8 mouse cellular contexts compared by ENCODE assay signal in genomic region chr1:75507006-75507405, GRCm38 (mm10). TPM values are rescaled to one million over a fixed set of nuclear protein-coding genes. Genes with fewer than 3 reads are reported as not detected.
DNase-seq lines count a peak whose midpoint lies in the region; ATAC-seq and TF ChIP-seq lines count a peak whose summit lies in the region.

Gene Inha (plus strand): TSS chr1:75507077.

- no peak for TF ChIP-seq CTCF in cerebellum, adult 2 months (IDR thresholded peaks at IDR 0.05; ENCODE audit: borderline replicate concordance, insufficient read depth, low read depth, low read length)

- H3K9ac ChIP-seq in lung, embryonic 15.5 days, result peak within 1 kb of the TSS; percentile 99
- peak within 1 kb of the TSS; percentile 83 for H3K9ac ChIP-seq in hindbrain, embryonic 11.5 days (ENCODE audit: low read depth, low read length)
- peak within 1 kb of the TSS; percentile 70 for H3K9ac ChIP-seq in liver, embryonic 13.5 days

- H3K36me3 ChIP-seq in lung, embryonic 15.5 days, result peaks cover 17% of the 10 kb centered on the region
- H3K36me3 ChIP-seq in hindbrain, embryonic 11.5 days (ENCODE audit: control insufficient read depth, insufficient read depth, low read length), result no peaks in the 10 kb centered on the region
- H3K36me3 ChIP-seq in liver, embryonic 13.5 days, result peaks cover 4% of the 10 kb centered on the region; the same call in 1 of the 2 replicates

- H3K4me3 ChIP-seq in cerebellum, adult 2 months (replicated peaks; ENCODE audit: insufficient read depth, low read depth, low read length), result peak within 1 kb of the TSS; percentile 69
- peak within 1 kb of the TSS; percentile 79 for H3K4me3 ChIP-seq in lung, embryonic 15.5 days
- H3K4me3 ChIP-seq in hindbrain, embryonic 11.5 days (ENCODE audit: low read depth, low read length), result peak within 1 kb of the TSS; percentile 82
- peak within 1 kb of the TSS; percentile 63 for H3K4me3 ChIP-seq in liver, embryonic 13.5 days (replicated peaks)

- TF ChIP-seq POLR2A in cerebellum, adult 2 months (IDR thresholded peaks at IDR 0.05; ENCODE audit: borderline replicate concordance, insufficient read depth, low read length), result no peak

- peak within 1 kb of the TSS; percentile 79 for H3K4me2 ChIP-seq in lung, embryonic 15.5 days
- peak within 1 kb of the TSS; percentile 95 for H3K4me2 ChIP-seq in hindbrain, embryonic 11.5 days (replicated peaks; ENCODE audit: low read depth, low read length)
- H3K4me2 ChIP-seq in liver, embryonic 13.5 days, result peak within 1 kb of the TSS; percentile 66

- no peaks in the 10 kb centered on the region for H3K9me3 ChIP-seq in lung, embryonic 15.5 days
- H3K9me3 ChIP-seq in hindbrain, embryonic 11.5 days (ENCODE audit: control insufficient read depth, low read length), result no peaks in the 10 kb centered on the region
- no peaks in the 10 kb centered on the region for H3K9me3 ChIP-seq in liver, embryonic 13.5 days (replicated peaks)

- peak within 1 kb of the TSS; percentile 72 for H3K27ac ChIP-seq in cerebellum, adult 2 months (ENCODE audit: insufficient read depth, low read length)
- H3K27ac ChIP-seq in lung, embryonic 15.5 days, result peak within 1 kb of the TSS; percentile 98
- peak within 1 kb of the TSS; percentile 76 for H3K27ac ChIP-seq in hindbrain, embryonic 11.5 days (ENCODE audit: low read depth, low read length)
- H3K27ac ChIP-seq in liver, embryonic 13.5 days, result peak within 1 kb of the TSS; percentile 73

- H3K4me1 ChIP-seq in cerebellum, adult 2 months (ENCODE audit: control insufficient read depth, insufficient read depth, low read length), result peaks cover 12% of the 10 kb centered on the region
- H3K4me1 ChIP-seq in lung, embryonic 15.5 days, result peaks cover 48% of the 10 kb centered on the region
- 0 out of 2 replicates have a peak, but pooled peaks cover 4% of the 10 kb centered on the region for H3K4me1 ChIP-seq in hindbrain, embryonic 11.5 days (replicated peaks; ENCODE audit: control insufficient read depth, insufficient read depth, low read length)
- peaks cover 22% of the 10 kb centered on the region; the same call in 1 of the 2 replicates for H3K4me1 ChIP-seq in liver, embryonic 13.5 days (replicated peaks)

- 35% methylated on average over 10 of the region's 10 CpGs for WGBS in cerebellum, adult 2 months
- WGBS in lung, embryonic 15.5 days, result 47% methylated on average over 10 of the region's 10 CpGs
- 66% methylated on average over 10 of the region's 10 CpGs for WGBS in hindbrain, embryonic 11.5 days
- 47% methylated on average over 10 of the region's 10 CpGs for WGBS in liver, embryonic 13.5 days (ENCODE audit: insufficient replicate concordance)

- no peaks in the 10 kb centered on the region for H3K27me3 ChIP-seq in cerebellum, adult 2 months (ENCODE audit: control insufficient read depth, insufficient read depth, low read length)
- H3K27me3 ChIP-seq in lung, embryonic 15.5 days, result no peaks in the 10 kb centered on the region
- H3K27me3 ChIP-seq in hindbrain, embryonic 11.5 days (ENCODE audit: control insufficient read depth, insufficient read depth, low read length), result peaks cover 13% of the 10 kb centered on the region
- peaks cover 67% of the 10 kb centered on the region for H3K27me3 ChIP-seq in liver, embryonic 13.5 days

- peak in 1 of 2 experiments; percentile 41 for DNase-seq in cerebellum, adult 2 months
- DNase-seq in cerebellum, adult 8-10 months, result no peak
- DNase-seq in lung, postnatal 10 days, result no peak
- no peak for DNase-seq in hindbrain, embryonic 11.5 days (ENCODE audit: low spot score)
- no peak for DNase-seq in liver, embryonic 13.5 days
- DNase-seq in right cerebral cortex, postnatal 36 days (ENCODE audit: low spot score in 2 of 2), result no peak
- no peak for DNase-seq in frontal cortex, postnatal 36 days (ENCODE audit: low spot score in 2 of 2)

- ATAC-seq in lung, embryonic 15.5 days (ENCODE audit: borderline replicate concordance, extremely low read depth, low FRiP score, low TSS enrichment), result no peak
- no peak for ATAC-seq in hindbrain, embryonic 11.5 days (ENCODE audit: low FRiP score)
- ATAC-seq in liver, embryonic 13.5 days (ENCODE audit: low read depth), result no peak

RNA-seq across cellular contexts. Expression of gene Inha, which starts in this region (rescaled TPM):
- 64.7 and 68.6 TPM in 2 replicates for polyA plus RNA-seq in cerebellum, adult 2 months (2012; rRNA removed)
- polyA plus RNA-seq in lung, embryonic 15.5 days (2015; fragmentation: Nextera tagmentation; extraction: Ambion mirVana), result 3.6 and 4.6 TPM in 2 replicates
- 1.3 and 2.0 TPM in 2 replicates for polyA plus RNA-seq in hindbrain, embryonic 11.5 days (2014; fragmentation: Nextera tagmentation; extraction: Ambion mirVana)
- polyA plus RNA-seq in liver, embryonic 13.5 days (2015; fragmentation: Nextera tagmentation; extraction: Ambion mirVana), result 0.50 and 0.51 TPM in 2 replicates

Comparison
In these comparisons a context has a peak if more than half of its experiments do, and no peak if none do; other contexts are left out.
1. RNA of gene Inha (polyA plus RNA-seq): 64.7 to 68.6 TPM in cerebellum, adult 2 months; 3.6 to 4.6 TPM in lung, embryonic 15.5 days, 1.3 to 2.0 TPM in hindbrain, embryonic 11.5 days and 0.50 to 0.51 TPM in liver, embryonic 13.5 days; every median in the first group is over 10 times any median in the second.
2. Peak in every context shown above with its lines, with median percentiles within 50 percentile points of each other: H3K27ac ChIP-seq, H3K4me3 ChIP-seq, H3K4me2 ChIP-seq and H3K9ac ChIP-seq.